Mouse (Mus musculus) midbrain, embryonic 13.5 days (tissue): ENCODE measurements around the gene Gpr119. TPM values are rescaled to one million over a fixed set of nuclear protein-coding genes. Genes with fewer than 3 reads are reported as not detected.
A peak's percentile ranks its signal among the peaks of the same experiment; 100 is the strongest.

Source experiments
- ATAC-seq: fragments of 200-750 bp; cut with Nextera tagmentation; 2 replicates; pipeline ENCODE4 v1.8.0; 2017; ENCODE audit warnings: mild to moderate bottlenecking, moderate TSS enrichment, moderate library complexity
- H3K27ac ChIP-seq: fragments of 300-500 bp; sonication (generic); 2 replicates; pipeline ENCODE4 v1.5.1; 2015; ENCODE audit warnings: inconsistent platforms, mild to moderate bottlenecking, moderate library complexity
- H3K27me3 ChIP-seq: fragments of 300-500 bp; sonication (generic); 2 replicates; pipeline ENCODE4 v1.6.1; 2015; ENCODE audit warnings: mild to moderate bottlenecking, inconsistent platforms
- H3K36me3 ChIP-seq: fragments of 300-500 bp; sonication (generic); 2 replicates; pipeline ENCODE4 v1.6.1; 2015; ENCODE audit warnings: mild to moderate bottlenecking, inconsistent platforms
- H3K4me1 ChIP-seq: fragments of 300-500 bp; sonication (generic); replicated peaks from 2 replicates; pipeline ENCODE4 v1.6.1; 2015; ENCODE audit warnings: inconsistent platforms
- H3K4me2 ChIP-seq: fragments of 300-500 bp; sonication (generic); replicated peaks from 2 replicates; pipeline ENCODE4 v1.6.1; 2015; ENCODE audit warnings: moderate library complexity, mild to moderate bottlenecking, inconsistent platforms
- H3K4me3 ChIP-seq: fragments of 300-500 bp; sonication (generic); replicated peaks from 2 replicates; pipeline ENCODE4 v1.5.1; 2015; ENCODE audit warnings: mild to moderate bottlenecking, inconsistent platforms
- H3K9ac ChIP-seq: fragments of 300-500 bp; sonication (generic); replicated peaks from 2 replicates; pipeline ENCODE4 v1.6.1; 2015; ENCODE audit warnings: mild to moderate bottlenecking, inconsistent platforms
- H3K9me3 ChIP-seq: fragments of 300-500 bp; sonication (generic); 2 replicates; pipeline ENCODE4 v1.6.1; 2016; ENCODE audit warnings: mild to moderate bottlenecking, inconsistent platforms
- WGBS: fragments of 180-500 bp; shearing (Covaris S2); methylation state at CpG from one replicate; pipeline ENCODE4 v1.1.7; 2015; 5-methylcytosine and 5-hydroxymethylcytosine counted together
- microRNA-seq: library from miRNA; unstranded; fragments of <30 nt; microRNA quantifications from one replicate; pipeline ENCODE4, GENCODE M21; 2016
- polyA plus RNA-seq: library from polyadenylated mRNA; unstranded; fragments of >200 nt; fragmentation: Nextera tagmentation; extraction: Ambion mirVana; gene quantifications from 2 replicates; pipeline ENCODE4 v1.2.1, GENCODE M21; 2015

Gpr119 gene
- polyA plus RNA-seq, 1 experiment from 2014 or later, result not detected

GRCm38 (mm10) chrX:48623379-48624053 is 50.8 kb downstream of the Gpr119 start, which contains the start of gene Slc25a14:
Gene Slc25a14 (plus strand): TSS chrX:48623413.
- Histone ChIP-seq H3K27me3 (no peaks in the 10 kb centered on the region), H3K36me3 (no peaks in the 10 kb centered on the region), H3K4me2 (peak within 1 kb of the TSS; percentile 61), H3K27ac (peak within 1 kb of the TSS; percentile 90), H3K4me1 (peaks cover 7% of the 10 kb centered on the region; the same call in 1 of the 2 replicates), H3K4me3 (peak within 1 kb of the TSS; percentile 56), H3K9me3 (no peaks in the 10 kb centered on the region), H3K9ac (peak within 1 kb of the TSS; percentile 64)
- 23% methylated on average over 38 of the region's 38 CpGs for WGBS
- peak; percentile 96 for ATAC-seq

DNA sequence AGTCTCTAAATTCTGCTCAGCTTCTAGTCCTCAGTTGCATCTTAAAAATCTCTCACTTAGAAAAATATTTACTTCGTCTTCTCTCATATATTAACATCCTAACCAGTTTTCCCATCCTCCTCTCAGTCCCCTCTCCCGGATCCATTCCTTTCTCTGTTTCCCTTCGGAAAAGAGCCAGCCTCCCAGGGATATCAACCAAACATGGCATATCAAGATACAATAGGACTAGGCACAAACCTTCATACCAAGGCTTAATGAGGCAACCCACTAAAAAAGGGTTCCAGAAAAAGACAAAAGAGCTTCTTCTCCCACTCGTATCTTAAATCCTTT is 51.3 kb downstream of the Gpr119 start:
- H3K27ac ChIP-seq, result peak overlapping the region; percentile 90
- WGBS, result 32% methylated on average over 4 of the region's 4 CpGs
- ATAC-seq, result peak; percentile 53; the same call in 1 of the 2 replicates
- no peaks in the 10 kb centered on the region for H3K27me3 ChIP-seq
- H3K9ac ChIP-seq, result peak overlapping the region; percentile 58
- H3K4me2 ChIP-seq, result peak overlapping the region; percentile 61
- peaks cover 7% of the 10 kb centered on the region; the same call in 1 of the 2 replicates for H3K4me1 ChIP-seq
- no peaks in the 10 kb centered on the region for H3K9me3 ChIP-seq
- peak overlapping the region; percentile 56 for H3K4me3 ChIP-seq
- H3K36me3 ChIP-seq, result no peaks in the 10 kb centered on the region

Small RNAs within 50 kb of the gene (microRNA-seq; reads per million reads assigned to microRNA genes)
- not detected for gene Gm27828

Other genes starting within 250 kb of the Gpr119 start
- 0.46 and 0.77 TPM in 2 replicates for gene Elf4, start 211.3 kb downstream of the Gpr119 start, polyA plus RNA-seq
- 45.3 and 46.3 TPM in 2 replicates for gene Aifm1, start 160.9 kb downstream of the Gpr119 start, polyA plus RNA-seq
- gene Rab33a, start 155.2 kb downstream of the Gpr119 start, polyA plus RNA-seq, result 74.5 and 83.7 TPM in 2 replicates
- gene Zfp280c, start 80.0 kb downstream of the Gpr119 start, polyA plus RNA-seq, result 12.4 and 14.4 TPM in 2 replicates
- gene Slc25a14, start 51.1 kb downstream of the Gpr119 start, polyA plus RNA-seq, result 40.2 and 43.9 TPM in 2 replicates
- 25.1 and 25.2 TPM in 2 replicates for gene Rbmx2, start 20.5 kb upstream of the Gpr119 start, polyA plus RNA-seq
- gene Gm595, start 203.2 kb upstream of the Gpr119 start, polyA plus RNA-seq, result not detected in 2 replicates